Mouse (Mus musculus) thymus, adult 2 months (tissue): ENCODE data around the gene Tspan17.

Experiments used
- CTCF ChIP-seq: fragments of 200-500 bp; IDR thresholded peaks from 2 replicates; pipeline ENCODE4 v1.5.1; 2012; ENCODE audit warnings: mild to moderate bottlenecking, control low read depth, low read length, moderate library complexity, borderline replicate concordance; ENCODE audit not compliant: control insufficient read depth, poor library complexity, insufficient read depth; ENCODE audit errors: extremely low read depth
- POLR2A ChIP-seq: fragments of 200-500 bp; IDR thresholded peaks from 2 replicates; pipeline ENCODE4 v1.6.1; 2012; ENCODE audit warnings: mild to moderate bottlenecking, low read length, control low read depth, moderate library complexity; ENCODE audit not compliant: control insufficient read depth, poor library complexity, insufficient read depth; ENCODE audit errors: extremely low read depth

GRCm38 (mm10) chr13:54798740-54799139 lies 9.6 kb downstream of the Tspan17 start:
- TF ChIP-seq POLR2A (no peak), CTCF (no peak)
